Mouse (Mus musculus): ENCODE measurements around the gene Kcne1l. TPM values are rescaled to one million over a fixed set of nuclear protein-coding genes. Genes with fewer than 3 reads are reported as not detected.

Gene Kcne1l
- total and polyA plus RNA-seq, 3 experiments: 0.66 TPM; not detected in 2

GRCm38 (mm10) chrX:142276573-142276972, 29.5 kb downstream of the Kcne1l start:
- WGBS: 56% methylated on average over 3 of the region's 3 CpGs
- H3K4me1 ChIP-seq (ENCODE audit: control insufficient read depth, insufficient read depth, low read length): no peaks in the 10 kb centered on the region
- H3K4me3 ChIP-seq: no peak overlapping the region
- H3K36me3 ChIP-seq (ENCODE audit: control insufficient read depth, insufficient read depth, low read length): no peaks in the 10 kb centered on the region
- TF ChIP-seq CTCF (IDR thresholded peaks at IDR 0.05) (no peak), POLR2A (IDR thresholded peaks at IDR 0.05; ENCODE audit: insufficient read depth, low read depth, low read length) (no peak), EP300 (IDR thresholded peaks at IDR 0.05; ENCODE audit: insufficient read depth, low read depth, low read length) (no peak)
- no peak for DNase-seq
- no peak overlapping the region for H3K9ac ChIP-seq (ENCODE audit: low read depth, low read length)
- no peak overlapping the region for H3K27ac ChIP-seq
- H3K79me2 ChIP-seq (replicated peaks; ENCODE audit: control insufficient read depth, insufficient read depth, low read length): no peaks in the 10 kb centered on the region
- no peaks in the 10 kb centered on the region for H3K27me3 ChIP-seq (ENCODE audit: control insufficient read depth, insufficient read depth, low read length)
- intact Hi-C loops (cut with DNase I): no loop called here

GRCm38 (mm10) chrX:142276031-142276430, 30.1 kb downstream of the Kcne1l start:
- no peak overlapping the region for H3K4me3 ChIP-seq
- H3K27ac ChIP-seq: no peak overlapping the region
- H3K9ac ChIP-seq (ENCODE audit: low read depth, low read length): no peak overlapping the region
- no peaks in the 10 kb centered on the region for H3K79me2 ChIP-seq (replicated peaks; ENCODE audit: control insufficient read depth, insufficient read depth, low read length)
- H3K4me1 ChIP-seq (ENCODE audit: control insufficient read depth, insufficient read depth, low read length): no peaks in the 10 kb centered on the region
- WGBS: 54% methylated on average over 3 of the region's 3 CpGs
- DNase-seq: no peak
- TF ChIP-seq POLR2A (IDR thresholded peaks at IDR 0.05; ENCODE audit: insufficient read depth, low read depth, low read length) (no peak), EP300 (IDR thresholded peaks at IDR 0.05; ENCODE audit: insufficient read depth, low read depth, low read length) (no peak), CTCF (IDR thresholded peaks at IDR 0.05) (no peak)
- H3K27me3 ChIP-seq (ENCODE audit: control insufficient read depth, insufficient read depth, low read length): no peaks in the 10 kb centered on the region
- intact Hi-C loops (cut with DNase I): no loop called here
- H3K36me3 ChIP-seq (ENCODE audit: control insufficient read depth, insufficient read depth, low read length): no peaks in the 10 kb centered on the region

Other genes with a start within 250 kb of the Kcne1l start
- gene Gucy2f, start 109.4 kb downstream of the Kcne1l start, total RNA-seq (2021): not detected
- not detected in 2 replicates for gene Gucy2f, start 109.4 kb downstream of the Kcne1l start, polyA plus RNA-seq (2012; rRNA removed)
- 1 to 10 TPM; 6.9 to 7.4 TPM for gene Nxt2, start 79.5 kb downstream of the Kcne1l start, total RNA-seq (2021)
- 2.7 and 5.2 TPM in 2 replicates for gene Nxt2, start 79.5 kb downstream of the Kcne1l start, polyA plus RNA-seq (2012; rRNA removed)
- 10 to 100 TPM in 1 of 2 experiments, 1 to 10 TPM in 1; 9.3 to 11.0 TPM for gene Acsl4, start 84.2 kb upstream of the Kcne1l start, total RNA-seq (2021)
- 2.2 and 4.5 TPM in 2 replicates for gene Acsl4, start 84.2 kb upstream of the Kcne1l start, polyA plus RNA-seq (2012; rRNA removed)